Mouse (Mus musculus) stomach, postnatal 0 days (tissue): ENCODE measurements around the gene Tnfrsf1b. TPM values are rescaled to one million over a fixed set of nuclear protein-coding genes. Genes with fewer than 3 reads are reported as not detected.
"Not testable (repeated sequence)": the region's sequence is repeated elsewhere in the genome, so short reads cannot be mapped to it uniquely, and the experiment has no call there.

ENCODE experiments used
- ATAC-seq: fragments of 200-750 bp; cut with Nextera tagmentation; 2 replicates; pipeline ENCODE4 v1.8.0; 2017; ENCODE audit not compliant: low FRiP score, low TSS enrichment
- DNase-seq: peaks from one replicate; pipeline ENCODE4 v3.0.0-alpha.2; 2016; ENCODE audit warnings: low spot score
- H3K27ac ChIP-seq: fragments of 300-500 bp; sonication (generic); replicated peaks from 2 replicates; pipeline ENCODE4 v1.5.1; 2014; ENCODE audit warnings: mild to moderate bottlenecking, control low read depth
- H3K27me3 ChIP-seq: fragments of 300-500 bp; sonication (generic); 2 replicates; pipeline ENCODE4 v1.6.1; 2014; ENCODE audit warnings: low read length; ENCODE audit not compliant: control insufficient read depth, insufficient read depth
- H3K36me3 ChIP-seq: fragments of 300-500 bp; sonication (generic); 2 replicates; pipeline ENCODE4 v1.6.1; 2014; ENCODE audit warnings: low read length, mixed read lengths; ENCODE audit not compliant: control insufficient read depth, insufficient read depth
- H3K4me1 ChIP-seq: fragments of 300-500 bp; sonication (generic); replicated peaks from 2 replicates; pipeline ENCODE4 v1.6.1; 2014; ENCODE audit warnings: antibody characterized with exemption; ENCODE audit not compliant: control insufficient read depth, insufficient read depth
- H3K4me2 ChIP-seq: fragments of 300-500 bp; sonication (generic); replicated peaks from 2 replicates; pipeline ENCODE4 v1.6.1; 2014; ENCODE audit warnings: low read depth, mild to moderate bottlenecking, control low read depth, moderate library complexity
- H3K4me3 ChIP-seq: fragments of 300-500 bp; sonication (generic); 2 replicates; pipeline ENCODE4 v1.5.1; 2014; ENCODE audit warnings: low read depth, low read length, control low read depth
- H3K9ac ChIP-seq: fragments of 300-500 bp; sonication (generic); 2 replicates; pipeline ENCODE4 v1.6.1; 2014; ENCODE audit warnings: mild to moderate bottlenecking, low read length, control low read depth, mixed read lengths
- H3K9me3 ChIP-seq: fragments of 300-500 bp; sonication (generic); 2 replicates; pipeline ENCODE4 v1.6.1; 2016; ENCODE audit warnings: low read length; ENCODE audit not compliant: control insufficient read depth
- CTCF ChIP-seq: IDR thresholded peaks from 2 replicates; pipeline ENCODE4 v1.5.1; 2016; ENCODE audit warnings: antibody characterized with exemption, low read depth, mild to moderate bottlenecking, moderate library complexity
- EP300 ChIP-seq: optimal IDR thresholded peaks from 2 replicates; pipeline ENCODE3; 2016; ENCODE audit warnings: antibody characterized with exemption
- WGBS: fragments of 180-500 bp; shearing (Covaris S2); extraction: QIAGEN DNeasy Blood & Tissue Kit; methylation state at CpG from one replicate; pipeline ENCODE4 v1.1.7; 2014; 5-methylcytosine and 5-hydroxymethylcytosine counted together
- polyA plus RNA-seq: library from polyadenylated mRNA; unstranded; fragments of >200 nt; fragmentation: Nextera tagmentation; extraction: Ambion mirVana; gene quantifications from 2 replicates; pipeline ENCODE4 v1.2.1, GENCODE M21; 2015

The Tnfrsf1b gene
- polyA plus RNA-seq, 1 experiment from 2014 or later, result 5.4 TPM

DNA sequence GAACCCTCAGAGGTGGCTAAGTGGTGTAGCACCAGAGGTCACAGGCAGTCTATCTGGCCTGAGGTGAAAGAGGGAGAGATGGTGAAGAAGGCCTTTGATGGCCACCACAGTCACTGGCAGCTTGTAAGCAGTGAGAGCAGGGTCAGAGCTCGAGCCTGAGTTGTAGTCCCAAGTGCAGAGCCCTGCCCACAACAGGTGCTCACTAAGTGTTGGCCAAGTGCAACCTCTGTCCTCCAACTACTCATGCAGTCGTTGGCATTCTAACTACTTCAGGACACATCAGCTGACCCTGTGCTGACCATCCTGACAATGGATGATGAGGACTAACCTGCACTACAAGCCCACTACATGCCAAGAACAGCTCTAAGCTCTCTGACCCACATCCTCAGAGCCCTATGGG is 59.1 kb downstream of the Tnfrsf1b start:
- no peak overlapping the region for H3K27ac ChIP-seq
- DNase-seq (no peak), ATAC-seq (no peak)
- H3K9me3 ChIP-seq, result no peaks in the 10 kb centered on the region
- peaks cover 11% of the 10 kb centered on the region; the same call in 1 of the 2 replicates for H3K36me3 ChIP-seq
- no peak overlapping the region for H3K4me2 ChIP-seq
- 74% methylated on average over 2 of the region's 2 CpGs for WGBS
- TF ChIP-seq CTCF (no peak), EP300 (no peak)
- 0 out of 2 replicates have a peak, but pooled peaks cover under 1% of the 10 kb centered on the region for H3K4me1 ChIP-seq
- no peaks in the 10 kb centered on the region for H3K27me3 ChIP-seq
- H3K9ac ChIP-seq, result no peak overlapping the region
- no peak overlapping the region for H3K4me3 ChIP-seq

DNA sequence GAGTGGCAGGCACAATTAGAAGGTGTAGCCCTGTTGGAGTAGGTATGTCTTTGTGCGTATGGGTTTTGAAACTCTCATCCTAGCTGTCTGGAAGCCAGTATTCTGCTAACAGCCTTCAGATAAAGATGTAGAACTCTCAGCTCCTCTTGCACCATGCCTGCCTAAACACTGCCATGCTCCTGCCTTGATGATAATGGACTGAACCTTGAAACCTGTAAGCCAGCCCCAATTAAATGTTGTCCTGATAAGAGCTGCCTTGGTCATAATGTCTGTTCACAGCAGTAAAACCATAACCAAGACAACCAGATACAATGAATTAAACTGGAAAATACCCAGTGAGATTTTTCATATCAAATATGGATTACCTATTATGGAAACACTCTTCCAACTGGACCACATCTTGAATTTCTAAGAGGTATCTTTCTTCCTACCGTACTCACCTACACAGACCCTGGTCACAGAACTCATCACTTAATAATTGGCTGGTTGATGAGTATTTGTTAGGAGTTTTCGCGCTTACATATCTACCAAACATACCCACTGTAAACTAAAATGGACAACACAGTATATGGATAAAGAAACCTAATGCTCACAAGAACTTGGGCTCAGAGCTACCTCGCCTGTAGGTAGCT is 67.6 kb downstream of the Tnfrsf1b start:
- Histone ChIP-seq H3K9me3 (no peaks in the 10 kb centered on the region), H3K27me3 (no peaks in the 10 kb centered on the region), H3K4me3 (no peak overlapping the region), H3K4me1 (no peaks in the 10 kb centered on the region), H3K9ac (no peak overlapping the region), H3K27ac (no peak overlapping the region), H3K36me3 (peaks cover 16% of the 10 kb centered on the region; the same call in 1 of the 2 replicates), H3K4me2 (no peak overlapping the region)
- TF ChIP-seq CTCF (no peak), EP300 (no peak)
- ATAC-seq (no peak), DNase-seq (no peak)
- WGBS, result 93% methylated on average over 5 of the region's 5 CpGs

DNA sequence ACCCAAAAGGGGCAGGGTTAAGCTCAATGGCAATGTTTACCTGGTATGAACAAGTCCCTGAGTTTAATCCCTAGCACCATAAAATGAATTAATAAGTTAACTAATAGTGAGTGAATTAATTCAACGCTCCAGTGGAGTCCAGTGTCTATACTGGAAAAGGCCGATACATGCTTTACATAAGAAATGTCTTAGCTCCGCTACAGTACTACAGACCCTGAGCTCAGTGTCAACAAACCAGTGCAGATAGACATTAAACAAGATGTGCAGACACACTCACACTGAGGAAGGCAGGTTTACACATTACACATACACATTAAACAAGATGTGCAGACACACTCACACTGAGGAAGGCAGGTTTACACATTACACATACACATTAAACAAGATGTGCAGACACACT is 81.1 kb downstream of the Tnfrsf1b start:
- ATAC-seq, H3K4me3 ChIP-seq, DNase-seq, H3K27me3 ChIP-seq, H3K9me3 ChIP-seq, H3K9ac ChIP-seq, H3K4me2 ChIP-seq, H3K27ac ChIP-seq, H3K4me1 ChIP-seq: not testable (repeated sequence)
- WGBS, result 90% methylated on average over 3 of the region's 3 CpGs
- H3K36me3 ChIP-seq, result peaks cover 43% of the 10 kb centered on the region

DNA sequence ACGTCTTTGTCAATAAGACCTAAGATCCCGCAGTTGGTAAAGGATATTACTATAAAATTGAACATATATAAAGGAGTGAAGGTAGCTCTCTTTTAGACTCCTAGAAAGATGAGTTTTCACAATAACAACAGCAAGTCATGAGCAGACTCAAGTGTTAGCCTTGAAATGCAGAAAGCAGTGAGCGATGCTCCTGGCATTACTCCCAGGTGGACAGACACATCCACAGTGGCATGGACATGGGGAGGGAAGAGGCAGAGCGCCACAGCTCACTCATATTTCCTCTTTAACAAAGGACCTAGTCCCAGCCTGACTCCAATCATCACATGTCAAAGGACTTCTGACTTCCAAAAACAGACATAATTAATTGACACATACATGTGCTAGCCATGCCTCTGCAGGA is 82.6 kb downstream of the Tnfrsf1b start:
- TF ChIP-seq CTCF, result no peak
- no peak for TF ChIP-seq EP300
- 91% methylated on average over 4 of the region's 4 CpGs for whole genome bisulfite sequencing
- H3K36me3 ChIP-seq, result peaks cover 42% of the 10 kb centered on the region
- H3K4me1 ChIP-seq, result no peaks in the 10 kb centered on the region
- no peak overlapping the region for H3K9ac ChIP-seq
- no peak overlapping the region for H3K4me2 ChIP-seq
- H3K27me3 ChIP-seq, result no peaks in the 10 kb centered on the region
- no peaks in the 10 kb centered on the region for H3K9me3 ChIP-seq
- no peak overlapping the region for H3K27ac ChIP-seq
- no peak for ATAC-seq
- H3K4me3 ChIP-seq, result no peak overlapping the region
- DNase-seq, result no peak

Other genes starting within 250 kb of the Tnfrsf1b start
- gene Vps13d, start 51.9 kb downstream of the Tnfrsf1b start, polyA plus RNA-seq, result 7.2 and 8.1 TPM in 2 replicates
- 0.04 TPM in 2 replicates for gene Tnfrsf8, start 68.3 kb upstream of the Tnfrsf1b start, polyA plus RNA-seq